Mouse (Mus musculus) liver, adult (tissue): ENCODE measurements around the gene 4930550C14Rik.
A peak's percentile ranks its signal among the peaks of the same experiment; 100 is the strongest.

Experiments
- GATA4 ChIP-seq: IDR thresholded peaks from 2 replicates; pipeline ENCODE4 v1.6.1; 2014; ENCODE audit warnings: mild to moderate bottlenecking, low read length; ENCODE audit not compliant: insufficient replicate concordance

Gene 4930550C14Rik

DNA sequence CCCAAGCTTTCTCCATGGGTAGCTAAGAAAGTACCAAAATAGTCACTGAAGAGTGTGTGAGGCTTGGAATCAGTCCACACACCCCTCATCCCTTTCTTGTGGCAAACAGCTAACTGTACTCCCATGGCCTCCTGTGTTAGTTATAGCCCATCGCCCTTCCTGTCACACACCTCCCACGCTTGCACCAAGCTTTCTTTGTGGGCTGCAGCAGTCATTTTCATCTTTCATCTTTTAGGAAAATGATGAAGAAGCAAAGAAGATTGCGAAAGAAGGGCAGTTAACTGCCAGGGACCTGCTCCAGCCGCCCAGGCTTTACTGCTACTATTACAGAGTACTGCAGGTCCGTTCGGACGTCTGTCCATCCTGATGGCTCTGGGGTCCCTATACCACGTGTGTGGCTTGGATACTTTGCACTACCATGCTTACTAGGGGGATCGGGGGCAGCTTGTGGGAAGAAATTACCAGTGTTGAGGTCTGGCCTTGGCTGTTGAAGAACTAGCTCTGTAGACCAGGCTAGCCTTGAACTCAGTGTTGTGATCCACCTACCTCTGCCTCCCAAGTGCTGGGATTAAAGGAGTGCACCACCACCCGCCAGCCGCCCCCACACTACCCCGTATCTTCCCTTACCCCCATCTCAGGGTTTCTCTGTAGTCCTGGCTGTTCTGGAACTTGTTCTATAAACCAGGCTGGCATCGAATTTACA is 4.3 kb upstream of the 4930550C14Rik start:
- TF ChIP-seq GATA4 = no peak

GRCm38 (mm10) chr9:53398388-53398700 is 3.8 kb upstream of the 4930550C14Rik start:
- no peak for TF ChIP-seq GATA4

- TF ChIP-seq GATA4 = no peak
Measured at GRCm38 (mm10) chr9:53399537-53399936, 2.6 kb upstream of the 4930550C14Rik start.

GRCm38 (mm10) chr9:53400696-53401095 is 1.4 kb upstream of the 4930550C14Rik start:
- TF ChIP-seq GATA4 = no peak

DNA sequence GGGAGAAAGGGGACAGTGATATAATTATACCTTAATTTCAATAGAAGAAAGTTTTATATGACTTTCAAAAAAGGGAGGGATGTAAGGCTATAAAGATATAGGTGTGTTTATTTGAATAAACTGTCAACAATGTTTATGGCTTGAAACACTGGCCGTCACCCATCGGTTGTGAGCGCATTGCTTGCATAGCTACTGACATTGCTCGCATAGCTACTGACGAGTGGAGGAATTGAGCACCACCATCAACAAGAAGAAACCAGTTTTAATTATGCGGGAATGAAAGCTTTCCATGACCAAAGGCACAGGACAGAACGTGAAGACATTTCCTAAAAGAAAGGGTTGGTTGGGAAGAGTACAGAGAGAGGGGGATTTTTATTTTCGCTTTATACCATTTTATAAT is 979 bp upstream of the 4930550C14Rik start:
- no peak for TF ChIP-seq GATA4

- TF ChIP-seq GATA4 = no peak
Measured at GRCm38 (mm10) chr9:53402991-53403390, 866 bp downstream of the 4930550C14Rik start.

DNA sequence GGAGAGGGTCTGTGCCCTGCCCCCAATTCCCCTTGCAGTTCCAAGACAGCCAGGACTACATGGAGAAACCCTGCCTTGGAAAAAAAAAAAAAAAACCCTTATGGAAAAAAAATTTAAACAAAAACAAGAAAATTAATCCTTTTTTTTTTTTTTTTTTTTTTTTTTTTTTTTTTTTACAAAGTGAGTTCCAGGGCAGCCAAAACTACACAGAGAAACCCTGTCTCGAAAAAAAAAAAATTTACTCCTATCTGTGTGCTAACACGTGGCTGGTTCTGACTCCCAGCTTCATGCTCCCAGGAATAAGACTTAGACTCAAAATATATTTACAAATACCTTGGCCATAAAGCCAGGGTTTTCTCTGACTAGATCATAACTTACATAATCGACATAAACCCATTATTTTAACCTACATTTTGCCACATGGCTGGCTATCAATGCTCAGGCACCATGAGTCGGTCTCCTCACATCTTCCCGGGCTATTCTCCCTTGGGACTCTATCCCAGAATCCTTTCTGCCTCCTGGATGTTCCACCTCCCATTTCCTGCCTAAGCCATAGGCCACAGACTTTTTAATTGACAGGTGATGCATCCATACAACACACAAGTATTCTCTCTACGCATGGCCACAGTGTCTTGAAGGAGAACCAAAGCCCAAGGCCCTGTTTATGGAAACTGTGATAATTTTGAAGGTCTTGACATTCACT is 2.1 kb downstream of the 4930550C14Rik start:
- no peak for TF ChIP-seq GATA4

DNA sequence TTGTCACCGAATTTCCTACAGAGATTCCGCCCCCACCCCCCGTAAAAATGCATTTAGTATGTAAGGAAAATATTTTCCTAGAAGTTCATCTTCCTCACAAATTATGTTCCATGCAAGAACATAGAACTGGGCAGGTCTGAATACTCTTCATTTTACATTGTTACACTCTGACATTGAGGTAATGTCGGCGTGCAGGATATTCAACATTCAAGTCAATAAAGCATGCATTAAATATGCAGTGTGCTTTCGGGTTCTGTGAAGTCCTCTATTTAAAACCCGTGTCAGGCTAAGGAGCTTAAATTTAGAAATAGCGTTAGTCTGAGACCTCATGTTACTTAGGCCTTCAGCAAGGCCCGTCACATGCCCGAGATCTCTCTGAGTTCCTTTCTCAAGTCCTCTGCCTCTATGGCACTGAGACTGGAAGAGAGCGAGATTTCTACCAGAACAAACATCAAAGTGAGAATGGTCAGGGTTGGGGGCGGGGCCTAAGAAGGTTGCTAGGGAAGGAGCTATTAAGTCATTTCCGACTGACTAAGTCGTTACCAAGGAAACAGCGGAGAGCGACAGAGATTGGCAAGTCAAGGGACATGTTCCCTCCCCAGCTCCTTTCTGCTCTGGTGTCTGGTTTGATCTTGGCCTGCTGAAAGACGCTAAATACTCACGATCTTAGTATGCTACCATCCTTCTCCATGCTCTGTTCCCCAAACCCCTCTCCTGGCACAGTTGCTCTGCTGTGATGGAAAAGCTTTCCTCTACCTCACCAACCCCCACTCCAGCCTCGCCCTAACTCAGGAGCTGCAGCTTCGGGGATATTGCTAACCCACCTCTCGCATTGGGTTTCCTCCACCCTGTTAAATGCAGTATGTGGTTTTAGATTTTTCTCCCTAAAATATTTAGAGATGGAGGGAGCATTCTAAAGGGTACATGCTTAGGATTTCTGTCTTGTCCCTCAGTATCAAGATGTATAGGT is 2.9 kb downstream of the 4930550C14Rik start:
- TF ChIP-seq GATA4 = 0 out of 2 replicates have a peak, but pooled peaks have one; percentile 44

DNA sequence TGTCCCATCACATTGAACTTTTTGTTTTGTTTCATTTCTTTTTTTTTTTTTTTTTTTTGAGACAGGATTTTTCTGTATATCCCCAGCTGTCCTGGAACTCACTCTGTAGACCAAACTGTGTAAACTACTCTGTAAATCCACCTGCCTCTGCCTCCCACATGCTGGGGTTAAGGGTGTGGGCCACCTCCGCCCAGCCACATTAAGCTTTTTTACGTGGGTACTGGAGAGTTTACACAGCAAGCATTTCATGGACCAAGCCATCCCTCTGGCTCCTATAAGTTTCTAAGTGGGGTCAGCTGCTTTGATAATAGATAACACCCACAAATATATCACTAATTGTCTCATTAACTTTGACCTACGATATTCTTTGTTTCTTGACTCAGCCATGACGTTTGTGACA is 6.4 kb downstream of the 4930550C14Rik start:
- no peak for TF ChIP-seq GATA4

DNA sequence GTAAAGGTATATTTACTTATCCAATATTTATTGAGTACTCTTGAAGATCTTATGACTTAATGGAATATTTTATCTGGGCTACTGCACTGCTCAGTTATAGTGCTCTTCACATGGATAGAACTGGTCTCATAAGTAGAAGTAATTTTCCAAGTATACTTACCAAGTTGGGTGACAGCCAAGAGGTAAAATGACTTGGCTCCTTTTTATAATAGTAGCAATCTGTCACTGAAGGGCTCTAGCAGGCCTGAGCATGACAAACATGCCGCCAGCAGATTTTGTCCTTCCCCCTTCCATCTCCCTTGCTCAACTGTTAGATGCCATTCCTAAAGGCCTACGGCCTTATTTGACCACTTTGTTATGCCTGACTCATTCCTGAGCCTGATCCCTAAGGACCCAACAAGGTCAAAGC is 6.8 kb downstream of the 4930550C14Rik start:
- TF ChIP-seq GATA4 = no peak

- no peak for TF ChIP-seq GATA4
Measured at GRCm38 (mm10) chr9:53409427-53409826, 7.3 kb downstream of the 4930550C14Rik start.

DNA sequence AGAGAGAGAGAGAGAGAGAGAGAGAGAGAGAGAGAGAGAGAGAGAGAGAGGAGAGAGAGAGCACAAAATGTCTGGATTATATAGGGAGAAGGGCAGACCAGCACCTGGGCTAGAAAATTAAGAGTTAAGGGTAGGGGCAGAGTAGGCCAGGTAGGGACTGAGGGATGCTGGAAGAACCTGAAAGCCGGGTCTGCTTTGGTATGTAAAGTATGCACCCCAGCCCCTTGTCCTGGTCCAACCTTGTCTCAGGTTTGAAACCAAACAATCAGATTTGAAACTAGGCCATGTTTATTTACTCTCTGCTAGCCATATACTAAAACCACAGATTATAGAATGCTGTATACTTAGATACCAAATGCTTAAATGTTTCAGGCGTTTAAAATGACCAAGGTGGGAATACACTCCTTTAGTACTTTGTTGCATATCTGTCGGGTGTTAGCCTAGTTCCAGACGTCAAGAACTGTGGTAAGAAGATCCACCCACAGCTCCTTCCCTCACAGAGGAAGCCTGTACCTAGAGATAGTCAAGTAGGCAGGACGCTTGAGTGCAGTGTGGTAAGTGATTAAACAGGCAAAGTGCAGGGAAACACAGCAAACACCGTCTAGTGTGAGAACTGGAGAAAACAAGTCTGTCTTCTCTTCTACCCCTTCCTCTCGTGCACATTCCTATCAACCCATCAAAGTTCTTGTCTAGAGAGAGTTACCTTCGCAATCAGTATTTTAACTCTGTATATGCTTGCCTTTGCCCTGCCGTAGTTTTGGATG is 20.2 kb downstream of the 4930550C14Rik start:
- no peak for TF ChIP-seq GATA4

GRCm38 (mm10) chr9:53426726-53427125 is 24.6 kb downstream of the 4930550C14Rik start:
- TF ChIP-seq GATA4 = no peak

DNA sequence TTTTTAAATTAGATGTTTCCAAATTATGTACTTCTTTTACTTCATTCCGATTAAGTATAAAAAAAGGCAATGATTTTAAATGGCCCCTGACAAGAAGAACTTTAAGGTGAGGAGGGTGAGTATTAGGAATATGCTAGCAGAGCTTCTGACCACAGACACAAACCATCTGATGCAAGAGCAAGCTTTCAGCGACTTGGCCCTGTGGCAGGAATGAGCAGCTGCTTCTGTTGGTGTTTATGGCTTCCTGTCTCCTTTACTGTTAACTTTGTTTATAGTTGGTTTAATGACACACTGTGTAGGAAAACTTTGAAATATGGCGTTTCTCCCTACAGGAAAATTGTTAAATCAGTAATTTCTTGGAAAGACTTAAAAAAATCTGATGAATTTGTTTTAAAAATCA is 25.5 kb downstream of the 4930550C14Rik start:
- TF ChIP-seq GATA4 = no peak

DNA sequence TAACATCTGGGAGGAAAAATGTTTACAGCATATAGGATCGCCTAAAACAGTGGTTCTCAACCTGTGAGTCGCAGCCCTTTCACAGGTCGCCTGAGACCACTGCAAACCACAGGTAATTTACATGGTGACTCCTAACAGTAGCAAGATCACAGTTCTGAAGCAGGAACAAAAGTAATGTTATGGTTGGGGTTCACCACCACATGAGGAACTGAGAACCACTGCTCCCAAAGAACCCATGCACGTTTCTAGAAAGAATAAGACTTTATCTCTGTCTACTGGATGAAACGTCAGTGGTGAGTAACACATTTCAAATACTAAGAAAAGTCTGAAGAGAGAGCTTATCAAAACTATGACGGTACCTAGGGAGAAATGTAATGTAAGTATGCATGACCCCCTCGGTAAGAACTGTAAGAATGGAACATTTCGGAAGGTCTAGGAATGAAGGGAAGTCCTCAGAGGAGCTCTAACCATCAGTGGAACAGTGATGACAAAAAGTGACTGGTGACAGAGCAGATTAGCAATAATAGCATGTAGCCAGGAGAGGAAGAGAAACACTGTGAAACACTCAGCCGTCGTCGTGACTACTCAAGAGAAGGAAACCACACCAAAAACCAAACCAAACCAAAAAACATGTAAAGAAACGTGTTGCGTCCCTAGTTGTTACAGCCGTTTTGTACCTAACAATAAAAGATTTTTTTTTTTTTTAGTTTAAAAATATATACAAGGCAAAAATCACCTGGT is 33.9 kb downstream of the 4930550C14Rik start:
- TF ChIP-seq GATA4 = no peak

- no peak for TF ChIP-seq GATA4
Measured at GRCm38 (mm10) chr9:53450609-53451008, 48.5 kb downstream of the 4930550C14Rik start.
